Mouse (Mus musculus) adrenal gland, postnatal 36 days (tissue): ENCODE results near the gene Cyp3a13. TPM values are rescaled to one million over a fixed set of nuclear protein-coding genes. Genes with fewer than 3 reads are reported as not detected.
"Not testable (repeated sequence)": the region's sequence is repeated elsewhere in the genome, so short reads cannot be mapped to it uniquely, and the experiment has no call there.

ENCODE experiments used
- DNase-seq, 2 experiments: peaks; one replicate each; pipeline ENCODE4 v3.0.0; 2021; ENCODE audit warnings: mixed read lengths in 1 of 2
- total RNA-seq, 2 experiments: library from RNA; stranded (reverse); gene quantifications; 2 replicates each; pipeline ENCODE4 v1.2.3; 2021

Gene Cyp3a13
- total RNA-seq, 2 experiments from 2014 or later = 0.13 to 0.33 TPM

GRCm38 (mm10) chr5:137872381-137872702, 49.1 kb downstream of the Cyp3a13 start:
- not testable (repeated sequence) for DNase-seq

- DNase-seq = not testable (repeated sequence)
Measured at GRCm38 (mm10) chr5:137871644-137872380, 49.6 kb downstream of the Cyp3a13 start, which contains the start of gene Pilrb2. Pilrb2 (minus strand) TSS chr5:137871815.

DNA sequence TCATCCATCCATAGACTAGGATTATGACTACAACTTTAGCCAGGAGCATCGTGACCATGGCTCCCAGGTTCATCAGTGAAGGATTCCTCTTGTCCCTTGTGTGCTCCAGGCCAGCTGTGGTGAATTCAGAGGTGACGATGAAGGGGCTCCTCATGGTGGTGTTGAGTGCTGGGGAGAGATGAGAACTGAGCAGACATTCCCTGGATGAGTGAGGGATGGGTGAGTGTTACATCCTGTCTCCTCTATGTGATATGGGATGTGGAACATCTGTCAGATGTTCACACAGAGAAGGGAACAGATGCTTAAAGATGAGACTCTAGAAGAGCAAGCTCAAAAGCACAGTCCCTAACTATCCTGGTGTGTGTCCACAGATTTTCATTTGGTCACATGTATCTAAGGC, 52.8 kb downstream of the Cyp3a13 start:
- DNase-seq = not testable (repeated sequence)

- DNase-seq = not testable (repeated sequence)
Measured at GRCm38 (mm10) chr5:137864008-137864407, 57.4 kb downstream of the Cyp3a13 start.

GRCm38 (mm10) chr5:137857960-137858710, 63.3 kb downstream of the Cyp3a13 start, which contains the start of gene Pilrb1:
Pilrb1 (minus strand) TSS chr5:137858106.
- DNase-seq = peak; percentile 16 to 30

DNA sequence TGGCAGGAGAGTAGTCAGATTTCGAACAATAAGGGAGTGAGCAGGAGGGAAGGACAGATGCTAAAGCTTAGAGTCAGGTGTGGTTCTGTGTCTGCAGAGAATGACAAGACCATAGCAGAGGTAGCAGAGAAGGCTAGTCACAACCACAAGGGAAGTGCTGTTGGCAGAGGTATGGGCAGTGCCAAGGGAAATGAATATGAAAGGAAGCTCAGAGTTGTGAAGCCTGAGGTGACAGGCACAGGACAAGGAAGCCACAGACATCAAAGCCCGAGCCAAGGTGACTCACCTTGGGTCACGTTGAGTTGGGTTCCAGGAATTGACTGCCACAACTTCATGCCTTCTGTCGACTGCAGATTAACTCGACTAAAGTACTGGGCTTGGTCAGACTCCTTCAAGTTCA, 64.5 kb downstream of the Cyp3a13 start:
- not testable (repeated sequence) for DNase-seq

GRCm38 (mm10) chr5:137854907-137855306, 66.5 kb downstream of the Cyp3a13 start:
- DNase-seq = not testable (repeated sequence)

GRCm38 (mm10) chr5:137850313-137850712, 71.1 kb downstream of the Cyp3a13 start:
- DNase-seq = not testable (repeated sequence)

Other genes starting within 250 kb of the Cyp3a13 start
- gene Agfg2, start 236.9 kb downstream of the Cyp3a13 start, total RNA-seq = 10 to 100 TPM; 30.4 to 30.6 TPM
- gene Nyap1, start 180.0 kb downstream of the Cyp3a13 start, total RNA-seq = 1 to 10 TPM; 3.1 to 3.2 TPM
- gene Tsc22d4, start 175.9 kb downstream of the Cyp3a13 start, total RNA-seq = 10 to 100 TPM; 79.5 to 84.6 TPM
- 10 to 100 TPM; 24.6 to 28.4 TPM for gene Ppp1r35, start 142.8 kb downstream of the Cyp3a13 start, total RNA-seq
- gene Mepce, start 134.0 kb downstream of the Cyp3a13 start, total RNA-seq = 10 to 100 TPM; 52.0 to 56.4 TPM
- 1 to 10 TPM; 2.3 to 3.0 TPM for gene Zcwpw1, start 133.8 kb downstream of the Cyp3a13 start, total RNA-seq
- gene Pilra, start 85.3 kb downstream of the Cyp3a13 start, total RNA-seq = 1 to 10 TPM; 2.4 to 3.9 TPM
- gene Pilrb1, start 63.5 kb downstream of the Cyp3a13 start, total RNA-seq = 1 to 10 TPM; 1.3 to 1.5 TPM
- 1 to 10 TPM in 1 of 2 experiments, under 1 TPM in 1; 0.76 to 1.4 TPM for gene Pilrb2, start 49.8 kb downstream of the Cyp3a13 start, total RNA-seq
- under 1 TPM; 0.13 to 0.36 TPM for gene Gjc3, start 41.5 kb upstream of the Cyp3a13 start, total RNA-seq
- gene Azgp1, start 59.9 kb upstream of the Cyp3a13 start, total RNA-seq = under 1 TPM; 0.49 to 0.79 TPM
- gene Smok3a, start 99.6 kb upstream of the Cyp3a13 start, total RNA-seq = not detected
- not detected for gene Smok3b, start 99.8 kb upstream of the Cyp3a13 start, total RNA-seq
- not detected for gene Smok3c, start 131.6 kb upstream of the Cyp3a13 start, total RNA-seq
- gene Zkscan1, start 163.5 kb upstream of the Cyp3a13 start, total RNA-seq = 10 to 100 TPM; 36.3 to 41.9 TPM
- 10 to 100 TPM; 15.2 to 16.9 TPM for gene Zscan21, start 195.3 kb upstream of the Cyp3a13 start, total RNA-seq
- 10 to 100 TPM; 11.7 to 12.4 TPM for gene Zfp113, start 234.1 kb upstream of the Cyp3a13 start, total RNA-seq
- 100 to 1,000 TPM; 143 to 152 TPM for gene Cops6, start 239.5 kb upstream of the Cyp3a13 start, total RNA-seq